Mouse (Mus musculus) ES-E14 (cell line): ENCODE measurements around the gene Tbc1d19.

Source experiments
- CHD2 ChIP-seq: IDR thresholded peaks from 2 replicates; pipeline ENCODE4 v1.6.1; 2014; ENCODE audit warnings: mild to moderate bottlenecking, low read depth, low read length, inconsistent platforms
- MAFK ChIP-seq: IDR thresholded peaks from 2 replicates; pipeline ENCODE4 v1.6.1; 2014; ENCODE audit warnings: mild to moderate bottlenecking, low read depth, low read length, inconsistent platforms; ENCODE audit not compliant: insufficient read depth
- ZC3H11A ChIP-seq: IDR thresholded peaks from 2 replicates; pipeline ENCODE4 v1.6.1; 2012; ENCODE audit warnings: low read depth, mild to moderate bottlenecking, inconsistent platforms, low read length, borderline replicate concordance
- ZNF384 ChIP-seq: IDR thresholded peaks from 2 replicates; pipeline ENCODE4 v1.6.1; 2012; ENCODE audit warnings: low read depth, low read length, inconsistent platforms

DNA sequence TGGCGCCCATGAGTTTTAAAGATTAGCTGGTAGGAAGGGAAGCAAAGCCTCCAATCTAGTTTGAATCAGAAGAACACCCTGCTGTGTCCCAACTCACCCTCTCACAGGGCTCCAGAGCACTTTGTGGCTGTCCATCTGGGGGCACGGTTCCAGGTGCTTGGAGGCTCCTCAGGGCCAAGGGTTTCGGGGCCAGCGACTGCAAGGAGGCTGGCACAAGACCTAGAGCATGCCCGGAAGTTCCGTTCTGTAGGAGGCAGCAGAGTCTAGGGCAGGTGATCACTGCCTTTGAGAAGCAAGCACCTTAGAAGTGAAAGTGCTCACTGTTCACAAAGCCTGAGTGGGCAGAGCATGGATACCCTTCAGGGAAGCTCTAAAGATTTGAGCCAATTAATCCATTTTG lies 120.4 kb downstream of the Tbc1d19 start:
- TF ChIP-seq ZNF384: no peak
- no peak for TF ChIP-seq ZC3H11A
- no peak for TF ChIP-seq CHD2
- TF ChIP-seq MAFK: no peak
